Mouse (Mus musculus) stomach, postnatal 0 days (tissue): ENCODE results near the gene Gpatch2. TPM values are rescaled to one million over a fixed set of nuclear protein-coding genes. Genes with fewer than 3 reads are reported as not detected.

Experiments
- ATAC-seq: fragments of 200-750 bp; cut with Nextera tagmentation; 2 replicates; pipeline ENCODE4 v1.8.0; 2017; ENCODE audit not compliant: low FRiP score, low TSS enrichment
- DNase-seq: peaks from one replicate; pipeline ENCODE4 v3.0.0-alpha.2; 2016; ENCODE audit warnings: low spot score
- H3K27ac ChIP-seq: fragments of 300-500 bp; sonication (generic); replicated peaks from 2 replicates; pipeline ENCODE4 v1.5.1; 2014; ENCODE audit warnings: mild to moderate bottlenecking, control low read depth
- H3K27me3 ChIP-seq: fragments of 300-500 bp; sonication (generic); 2 replicates; pipeline ENCODE4 v1.6.1; 2014; ENCODE audit warnings: low read length; ENCODE audit not compliant: control insufficient read depth, insufficient read depth
- H3K36me3 ChIP-seq: fragments of 300-500 bp; sonication (generic); 2 replicates; pipeline ENCODE4 v1.6.1; 2014; ENCODE audit warnings: low read length, mixed read lengths; ENCODE audit not compliant: control insufficient read depth, insufficient read depth
- H3K4me1 ChIP-seq: fragments of 300-500 bp; sonication (generic); replicated peaks from 2 replicates; pipeline ENCODE4 v1.6.1; 2014; ENCODE audit warnings: antibody characterized with exemption; ENCODE audit not compliant: control insufficient read depth, insufficient read depth
- H3K4me2 ChIP-seq: fragments of 300-500 bp; sonication (generic); replicated peaks from 2 replicates; pipeline ENCODE4 v1.6.1; 2014; ENCODE audit warnings: low read depth, mild to moderate bottlenecking, control low read depth, moderate library complexity
- H3K4me3 ChIP-seq: fragments of 300-500 bp; sonication (generic); 2 replicates; pipeline ENCODE4 v1.5.1; 2014; ENCODE audit warnings: low read depth, low read length, control low read depth
- H3K9ac ChIP-seq: fragments of 300-500 bp; sonication (generic); 2 replicates; pipeline ENCODE4 v1.6.1; 2014; ENCODE audit warnings: mild to moderate bottlenecking, low read length, control low read depth, mixed read lengths
- H3K9me3 ChIP-seq: fragments of 300-500 bp; sonication (generic); 2 replicates; pipeline ENCODE4 v1.6.1; 2016; ENCODE audit warnings: low read length; ENCODE audit not compliant: control insufficient read depth
- CTCF ChIP-seq: IDR thresholded peaks from 2 replicates; pipeline ENCODE4 v1.5.1; 2016; ENCODE audit warnings: antibody characterized with exemption, low read depth, mild to moderate bottlenecking, moderate library complexity
- EP300 ChIP-seq: optimal IDR thresholded peaks from 2 replicates; pipeline ENCODE3; 2016; ENCODE audit warnings: antibody characterized with exemption
- WGBS: fragments of 180-500 bp; shearing (Covaris S2); extraction: QIAGEN DNeasy Blood & Tissue Kit; methylation state at CpG from one replicate; pipeline ENCODE4 v1.1.7; 2014; 5-methylcytosine and 5-hydroxymethylcytosine counted together
- polyA plus RNA-seq: library from polyadenylated mRNA; unstranded; fragments of >200 nt; fragmentation: Nextera tagmentation; extraction: Ambion mirVana; gene quantifications from 2 replicates; pipeline ENCODE4 v1.2.1, GENCODE M21; 2015

Gene Gpatch2
- polyA plus RNA-seq, 1 experiment from 2014 or later = 9.2 TPM

- DNase-seq (no peak), ATAC-seq (no peak)
- Histone ChIP-seq H3K4me2 (no peak overlapping the region), H3K4me1 (0 out of 2 replicates have a peak, but pooled peaks cover 3% of the 10 kb centered on the region), H3K9me3 (no peaks in the 10 kb centered on the region), H3K36me3 (no peaks in the 10 kb centered on the region), H3K27me3 (no peaks in the 10 kb centered on the region), H3K4me3 (no peak overlapping the region), H3K27ac (no peak overlapping the region), H3K9ac (no peak overlapping the region)
- 87% methylated on average over 10 of the region's 10 CpGs for WGBS
- TF ChIP-seq CTCF (no peak), EP300 (no peak)
Observed at GRCm38 (mm10) chr1:187291480-187292394, 76.4 kb downstream of the Gpatch2 start.

GRCm38 (mm10) chr1:187292395-187292749, 77.1 kb downstream of the Gpatch2 start:
- TF ChIP-seq CTCF (no peak), EP300 (no peak)
- Histone ChIP-seq H3K4me1 (0 out of 2 replicates have a peak, but pooled peaks cover 3% of the 10 kb centered on the region), H3K9ac (no peak overlapping the region), H3K9me3 (no peaks in the 10 kb centered on the region), H3K27me3 (no peaks in the 10 kb centered on the region), H3K4me3 (no peak overlapping the region), H3K27ac (no peak overlapping the region), H3K36me3 (no peaks in the 10 kb centered on the region), H3K4me2 (no peak overlapping the region)
- ATAC-seq (no peak), DNase-seq (no peak)
- WGBS = 81% methylated on average over 3 of the region's 3 CpGs

- no peak overlapping the region for H3K4me3 ChIP-seq
- H3K9me3 ChIP-seq = no peaks in the 10 kb centered on the region
- H3K27me3 ChIP-seq = no peaks in the 10 kb centered on the region
- 0 out of 2 replicates have a peak, but pooled peaks cover 3% of the 10 kb centered on the region for H3K4me1 ChIP-seq
- DNase-seq (no peak), ATAC-seq (no peak)
- whole genome bisulfite sequencing = 80% methylated on average over 3 of the region's 3 CpGs
- no peak overlapping the region for H3K9ac ChIP-seq
- TF ChIP-seq EP300 (no peak), CTCF (no peak)
- no peak overlapping the region for H3K4me2 ChIP-seq
- no peak overlapping the region for H3K27ac ChIP-seq
- no peaks in the 10 kb centered on the region for H3K36me3 ChIP-seq
Observed at GRCm38 (mm10) chr1:187293233-187293632, 77.9 kb downstream of the Gpatch2 start.

GRCm38 (mm10) chr1:187294522-187294921, 79.2 kb downstream of the Gpatch2 start:
- DNase-seq (peak; percentile 27), ATAC-seq (peak; percentile 69; the same call in 1 of the 2 replicates)
- TF ChIP-seq EP300 (no peak), CTCF (no peak)
- Histone ChIP-seq H3K4me3 (no peak overlapping the region), H3K4me1 (0 out of 2 replicates have a peak, but pooled peaks cover 3% of the 10 kb centered on the region), H3K36me3 (no peaks in the 10 kb centered on the region), H3K27me3 (no peaks in the 10 kb centered on the region), H3K9ac (no peak overlapping the region), H3K27ac (no peak overlapping the region), H3K4me2 (no peak overlapping the region), H3K9me3 (no peaks in the 10 kb centered on the region)
- WGBS = 34% methylated on average over 5 of the region's 5 CpGs

- H3K4me1 ChIP-seq = 0 out of 2 replicates have a peak, but pooled peaks cover 3% of the 10 kb centered on the region
- H3K36me3 ChIP-seq = no peaks in the 10 kb centered on the region
- H3K9ac ChIP-seq = no peak overlapping the region
- no peak overlapping the region for H3K27ac ChIP-seq
- no peak overlapping the region for H3K4me3 ChIP-seq
- 92% methylated on average over 6 of the region's 6 CpGs for WGBS
- no peak for ATAC-seq
- DNase-seq = no peak
- no peaks in the 10 kb centered on the region for H3K9me3 ChIP-seq
- no peaks in the 10 kb centered on the region for H3K27me3 ChIP-seq
- no peak overlapping the region for H3K4me2 ChIP-seq
- TF ChIP-seq EP300 = no peak
- TF ChIP-seq CTCF = no peak
Observed at GRCm38 (mm10) chr1:187295038-187295559, 79.8 kb downstream of the Gpatch2 start.

- no peak for ATAC-seq
- Histone ChIP-seq H3K9ac (no peak overlapping the region), H3K4me2 (no peak overlapping the region), H3K27ac (no peak overlapping the region), H3K9me3 (no peaks in the 10 kb centered on the region), H3K4me1 (0 out of 2 replicates have a peak, but pooled peaks cover 3% of the 10 kb centered on the region), H3K27me3 (no peaks in the 10 kb centered on the region), H3K36me3 (no peaks in the 10 kb centered on the region), H3K4me3 (no peak overlapping the region)
- TF ChIP-seq CTCF (no peak), EP300 (no peak)
- 90% methylated on average over 1 of the region's 1 CpGs for WGBS
- DNase-seq = no peak
Observed at GRCm38 (mm10) chr1:187295711-187296110, 80.4 kb downstream of the Gpatch2 start.
